Mouse (Mus musculus) yolk sac, embryonic 10.5 days (tissue): ENCODE measurements at regions not wholly inside any gene's neighbourhood (a gene's known extent, or its start where the extent isn't known, plus 50 kb on each side); places are given as distances from the start of the nearest gene placed in this dataset.

Source experiments
- DNase-seq: peaks from one replicate; pipeline ENCODE4 v3.0.0-alpha.2; 2017; ENCODE audit warnings: low spot score

GRCm38 (mm10) chr9:69658276-69658675 is 102.5 kb downstream of the Foxb1 start:
- no peak for DNase-seq

GRCm38 (mm10) chr9:69656053-69656452 is 104.7 kb downstream of the Foxb1 start:
- DNase-seq = no peak

- DNase-seq = no peak
These were observed 108.6 kb downstream of the Foxb1 start for GRCm38 (mm10) chr9:69652106-69652505.

- no peak for DNase-seq
These were observed 109.1 kb downstream of the Foxb1 start for GRCm38 (mm10) chr9:69651608-69652007.

- no peak for DNase-seq
These were observed 118.1 kb downstream of the Foxb1 start for GRCm38 (mm10) chr9:69642591-69642990.

GRCm38 (mm10) chr9:69623312-69623711 is 137.4 kb downstream of the Foxb1 start:
- DNase-seq = peak; percentile 42

GRCm38 (mm10) chr9:69621006-69621405 is 139.7 kb downstream of the Foxb1 start:
- no peak for DNase-seq

GRCm38 (mm10) chr9:69617328-69617727 is 143.4 kb downstream of the Foxb1 start:
- no peak for DNase-seq

- DNase-seq = no peak
These were observed 144.1 kb downstream of the Anxa2 start for GRCm38 (mm10) chr9:69597472-69597871.

- DNase-seq = no peak
These were observed 139.1 kb downstream of the Anxa2 start for GRCm38 (mm10) chr9:69592329-69593062.

GRCm38 (mm10) chr9:69588846-69589245 is 135.4 kb downstream of the Anxa2 start:
- no peak for DNase-seq

- no peak for DNase-seq
These were observed 133.7 kb downstream of the Anxa2 start for GRCm38 (mm10) chr9:69587096-69587495.

- no peak for DNase-seq
These were observed 127.8 kb downstream of the Anxa2 start for GRCm38 (mm10) chr9:69581236-69581635.

GRCm38 (mm10) chr9:69577661-69578405 is 124.4 kb downstream of the Anxa2 start:
- no peak for DNase-seq

GRCm38 (mm10) chr9:69575386-69575785 is 122.0 kb downstream of the Anxa2 start:
- no peak for DNase-seq

- DNase-seq = no peak
These were observed 115.3 kb downstream of the Anxa2 start for GRCm38 (mm10) chr9:69568631-69569230.

GRCm38 (mm10) chr9:69568222-69568621 is 114.8 kb downstream of the Anxa2 start:
- DNase-seq = no peak

- DNase-seq = no peak
These were observed 113.6 kb downstream of the Anxa2 start for GRCm38 (mm10) chr9:69566996-69567395.

- no peak for DNase-seq
These were observed 89.8 kb downstream of the Anxa2 start for GRCm38 (mm10) chr9:69543241-69543640.
